Mouse (Mus musculus) cortical plate, adult 2 months (tissue): ENCODE measurements around the gene Rpsa. TPM values are rescaled to one million over a fixed set of nuclear protein-coding genes. Genes with fewer than 3 reads are reported as not detected.
A peak's percentile ranks its signal among the peaks of the same experiment; 100 is the strongest.

Source experiments
- H3K27ac ChIP-seq: fragments of 200-500 bp; 2 replicates; pipeline ENCODE4 v1.5.1; 2012; ENCODE audit warnings: low read length, control low read depth, inconsistent platforms; ENCODE audit not compliant: insufficient read depth
- H3K4me1 ChIP-seq: fragments of 200-500 bp; 2 replicates; pipeline ENCODE4 v1.6.1; 2011; ENCODE audit warnings: low read length; ENCODE audit not compliant: control insufficient read depth, insufficient read depth
- H3K4me3 ChIP-seq: fragments of 200-500 bp; 2 replicates; pipeline ENCODE4 v1.5.1; 2011; ENCODE audit warnings: mild to moderate bottlenecking, low read length, control low read depth; ENCODE audit not compliant: insufficient read depth
- CTCF ChIP-seq: fragments of 200-500 bp; IDR thresholded peaks from 2 replicates; pipeline ENCODE4 v1.5.1; 2011; ENCODE audit warnings: mild to moderate bottlenecking, control low read depth, low read length; ENCODE audit not compliant: insufficient read depth; ENCODE audit errors: extremely low read depth
- POLR2A ChIP-seq: fragments of 200-500 bp; IDR thresholded peaks from 2 replicates; pipeline ENCODE4 v1.6.1; 2011; ENCODE audit warnings: mild to moderate bottlenecking, low read length, control low read depth; ENCODE audit not compliant: insufficient read depth; ENCODE audit errors: extremely low read depth
- polyA plus RNA-seq: library from polyadenylated mRNA; depleted of rRNA; stranded (reverse); fragments of >200 nt; gene quantifications from 2 replicates; pipeline ENCODE4 v1.2.3, GENCODE M21; 2012; rRNA removed

Rpsa gene
- polyA plus RNA-seq, 1 experiment = 968 TPM

DNA sequence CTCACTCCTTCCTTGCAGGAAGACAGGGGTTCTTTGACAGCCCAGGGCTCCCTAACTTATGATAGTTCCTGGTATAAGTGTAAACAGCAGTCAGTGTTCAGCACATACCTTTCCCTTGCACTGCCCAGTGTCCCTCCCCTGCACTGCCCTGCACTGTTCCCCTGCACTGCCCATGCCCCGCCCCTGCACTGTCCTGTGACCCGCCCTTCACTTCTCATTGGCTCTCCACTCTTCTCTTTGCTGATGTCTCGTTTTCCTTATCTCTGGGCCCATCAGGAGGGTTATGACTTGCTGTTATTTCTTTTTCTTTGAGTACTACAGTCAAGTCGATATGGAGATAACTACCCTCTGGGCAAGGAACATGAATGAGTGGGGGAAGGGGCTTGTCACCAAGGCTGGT is 30.6 kb downstream of the Rpsa start:
- Histone ChIP-seq H3K4me3 (no peak overlapping the region), H3K27ac (no peak overlapping the region), H3K4me1 (no peaks in the 10 kb centered on the region)
- TF ChIP-seq POLR2A = no peak
- no peak for TF ChIP-seq CTCF

DNA sequence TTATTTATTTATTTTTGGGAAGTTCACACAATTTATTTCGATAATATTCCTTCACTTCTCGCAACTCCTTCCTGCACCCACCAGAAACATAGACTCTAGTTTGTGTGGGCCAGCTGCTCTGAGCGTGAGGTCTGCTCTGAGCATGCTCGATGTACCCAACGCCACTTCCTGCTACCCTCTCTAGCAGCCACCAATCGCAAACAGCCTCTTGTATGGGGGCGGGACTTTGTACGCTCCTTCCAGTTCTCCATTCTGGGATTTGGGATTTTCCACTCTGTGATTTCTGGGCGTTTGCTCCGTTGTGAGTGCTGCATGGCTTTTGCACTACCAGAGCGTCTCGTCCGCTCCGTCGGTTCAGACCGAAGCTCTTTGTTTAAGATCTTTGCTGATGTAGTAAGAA is 36.4 kb downstream of the Rpsa start:
- no peak overlapping the region for H3K4me3 ChIP-seq
- TF ChIP-seq CTCF (no peak), POLR2A (no peak)
- no peak overlapping the region for H3K27ac ChIP-seq
- H3K4me1 ChIP-seq = no peaks in the 10 kb centered on the region

DNA sequence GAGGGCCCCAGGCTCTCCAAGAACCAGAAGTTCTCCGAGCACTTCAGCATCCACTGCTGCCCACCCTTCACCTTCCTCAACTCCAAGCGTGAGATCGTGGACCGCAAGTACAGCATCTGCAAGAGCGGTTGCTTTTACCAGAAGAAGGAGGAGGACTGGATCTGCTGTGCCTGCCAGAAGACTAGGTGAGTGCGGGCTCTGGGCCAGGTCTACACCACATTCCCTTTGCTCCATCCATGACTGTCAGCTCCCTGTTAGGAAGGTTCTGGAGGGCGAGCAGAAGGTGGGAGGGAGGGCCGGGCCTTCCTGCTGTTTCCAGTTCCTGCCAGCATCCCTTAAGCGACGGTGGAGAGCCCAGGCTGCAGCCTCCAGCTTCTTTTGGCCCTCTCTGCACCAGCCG is 40.3 kb downstream of the Rpsa start:
- no peak overlapping the region for H3K27ac ChIP-seq
- no peak overlapping the region for H3K4me3 ChIP-seq
- H3K4me1 ChIP-seq = no peaks in the 10 kb centered on the region
- TF ChIP-seq POLR2A (no peak), CTCF (no peak)

DNA sequence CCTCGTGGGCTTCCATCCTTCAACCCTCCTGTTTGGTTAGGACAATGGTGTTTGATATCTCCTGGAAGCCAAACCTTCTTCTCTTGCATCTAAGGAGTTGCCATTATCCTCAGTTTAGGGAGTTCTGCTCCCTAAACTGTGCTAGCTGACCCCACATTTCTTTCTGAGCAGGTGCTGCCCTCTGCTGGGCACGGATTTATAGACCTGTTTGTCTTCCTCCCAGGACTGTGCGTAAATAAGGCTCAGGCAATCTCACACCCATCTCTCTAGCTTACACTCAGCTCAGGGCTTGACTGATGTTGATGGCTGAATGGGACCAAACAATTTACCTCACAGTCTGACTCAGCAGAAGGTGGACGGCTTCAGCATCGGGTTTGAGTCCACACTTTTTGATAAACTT is 43.8 kb downstream of the Rpsa start:
- no peak for TF ChIP-seq POLR2A
- peak; percentile 73 for TF ChIP-seq CTCF
- Histone ChIP-seq H3K4me1 (peaks cover 1% of the 10 kb centered on the region; the same call in 1 of the 2 replicates), H3K4me3 (no peak overlapping the region), H3K27ac (no peak overlapping the region)

DNA sequence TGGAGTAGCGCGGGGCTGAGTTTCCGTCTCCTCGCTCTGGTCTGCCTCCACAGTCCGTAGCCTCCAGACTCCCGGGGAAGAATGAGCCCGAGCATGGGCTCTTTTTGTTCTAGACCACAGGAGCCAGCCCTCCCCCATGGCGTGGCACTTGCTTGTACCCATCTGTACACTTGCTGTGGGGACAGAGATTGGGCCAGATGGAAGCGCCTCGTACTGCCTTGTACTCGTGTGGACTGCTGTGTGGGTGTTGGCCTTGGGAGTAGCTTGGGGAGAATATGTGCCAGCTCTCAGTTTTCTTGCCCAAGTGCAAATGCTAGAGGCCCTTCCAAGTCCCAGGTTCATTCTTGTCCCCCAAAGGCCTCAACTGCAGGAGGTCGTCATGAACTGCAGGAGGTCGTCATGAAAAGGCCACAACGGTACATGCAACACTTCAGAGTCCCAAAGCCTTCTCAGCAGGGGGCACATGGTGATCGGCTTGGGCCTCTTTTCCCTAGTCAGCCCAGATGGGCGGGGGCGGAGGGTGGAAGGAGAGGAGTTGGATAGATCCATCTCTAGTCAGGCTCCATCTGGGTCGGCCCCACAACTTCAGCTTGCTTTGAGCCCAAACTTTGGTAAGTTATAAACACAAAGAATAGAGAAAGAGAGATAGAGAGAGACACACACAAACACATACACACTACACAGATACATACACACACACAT is 47.1 kb downstream of the Rpsa start:
- peaks cover 3% of the 10 kb centered on the region; the same call in 1 of the 2 replicates for H3K4me1 ChIP-seq
- no peak for TF ChIP-seq CTCF
- TF ChIP-seq POLR2A = no peak; the same call in 1 of the 2 replicates
- no peak overlapping the region for H3K27ac ChIP-seq
- no peak overlapping the region for H3K4me3 ChIP-seq

DNA sequence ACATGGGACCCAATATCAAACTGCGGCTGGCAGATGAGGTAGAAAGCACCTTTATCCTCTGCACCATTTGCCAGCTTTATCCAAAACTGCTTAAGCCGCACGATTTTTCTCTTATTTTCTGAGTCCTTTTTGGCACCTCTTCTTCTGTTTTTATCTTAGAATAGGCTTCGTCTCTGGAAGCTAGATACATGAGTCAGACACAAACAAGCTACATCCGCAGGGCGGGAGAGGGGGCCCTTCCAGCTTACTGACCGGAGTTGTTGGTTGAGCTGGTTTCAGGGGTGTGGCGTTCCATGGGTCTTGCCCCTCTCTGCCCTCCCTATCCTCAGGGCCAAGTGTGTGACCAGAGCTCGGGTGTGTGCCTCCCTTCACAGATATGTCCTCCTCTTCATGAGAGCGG is 51.3 kb downstream of the Rpsa start:
- no peak overlapping the region for H3K27ac ChIP-seq
- TF ChIP-seq POLR2A (no peak), CTCF (no peak)

More for the DNA sequence above, 51.3 kb downstream of the Rpsa start:
- peaks cover 3% of the 10 kb centered on the region; the same call in 1 of the 2 replicates for H3K4me1 ChIP-seq
- H3K4me3 ChIP-seq = peak overlapping the region; percentile 7; the same call in 1 of the 2 replicates

Other genes with a start within 250 kb of the Rpsa start
- 68.8 and 76.2 TPM in 2 replicates for gene Wdr48, start 232.8 kb upstream of the Rpsa start, polyA plus RNA-seq
- gene Gorasp1, start 190.1 kb upstream of the Rpsa start, polyA plus RNA-seq = 20.0 and 20.6 TPM in 2 replicates
- gene Ttc21a, start 190.1 kb upstream of the Rpsa start, polyA plus RNA-seq = 0.26 and 0.63 TPM in 2 replicates
- gene Csrnp1, start 143.0 kb upstream of the Rpsa start, polyA plus RNA-seq = 14.8 and 21.3 TPM in 2 replicates
- 0.04 TPM in 2 replicates for gene Xirp1, start 104.1 kb upstream of the Rpsa start, polyA plus RNA-seq
- 38.2 and 40.9 TPM in 2 replicates for gene Cx3cr1, start 57.8 kb upstream of the Rpsa start, polyA plus RNA-seq
- gene Ccr8, start 35.6 kb upstream of the Rpsa start, polyA plus RNA-seq = 0.08 TPM in 1 of 2 replicates, not detected in the other
- 22.8 and 23.3 TPM in 2 replicates for gene Slc25a38, start 17.3 kb upstream of the Rpsa start, polyA plus RNA-seq
- gene Mobp, start 22.0 kb downstream of the Rpsa start, polyA plus RNA-seq = 1,050 and 1,403 TPM in 2 replicates
- gene Myrip, start 173.8 kb downstream of the Rpsa start, polyA plus RNA-seq = 47.7 and 57.5 TPM in 2 replicates